Mouse (Mus musculus) testis, adult 2 months (tissue): ENCODE results near the gene Hexim2. TPM values are rescaled to one million over a fixed set of nuclear protein-coding genes. Genes with fewer than 3 reads are reported as not detected.

Experiments
- H3K27ac ChIP-seq: fragments of 200-500 bp; 2 replicates; pipeline ENCODE4 v1.5.1; 2012; ENCODE audit warnings: low read depth, low read length; ENCODE audit not compliant: control insufficient read depth, insufficient read depth
- H3K27me3 ChIP-seq: fragments of 200-500 bp; 2 replicates; pipeline ENCODE4 v1.6.1; 2012; ENCODE audit warnings: mild to moderate bottlenecking, low read length, moderate library complexity; ENCODE audit not compliant: control insufficient read depth, insufficient read depth
- H3K36me3 ChIP-seq: fragments of 200-500 bp; 2 replicates; pipeline ENCODE4 v1.6.1; 2012; ENCODE audit warnings: mild to moderate bottlenecking, low read length; ENCODE audit not compliant: control insufficient read depth, insufficient read depth
- H3K4me1 ChIP-seq: fragments of 200-500 bp; 2 replicates; pipeline ENCODE4 v1.6.1; 2012; ENCODE audit warnings: low read length; ENCODE audit not compliant: control insufficient read depth, insufficient read depth
- H3K4me3 ChIP-seq: fragments of 200-500 bp; 2 replicates; pipeline ENCODE4 v1.5.1; 2012; ENCODE audit warnings: low read depth, mild to moderate bottlenecking, low read length, moderate library complexity, mixed read lengths; ENCODE audit not compliant: control insufficient read depth
- CTCF ChIP-seq: fragments of 200-500 bp; IDR thresholded peaks from 2 replicates; pipeline ENCODE4 v1.5.1; 2012; ENCODE audit warnings: low read depth, mild to moderate bottlenecking, inconsistent platforms, low read length, moderate library complexity; ENCODE audit not compliant: control insufficient read depth, insufficient read depth, insufficient replicate concordance
- POLR2A ChIP-seq: fragments of 200-500 bp; IDR thresholded peaks from 2 replicates; pipeline ENCODE4 v1.6.1; 2012; ENCODE audit warnings: low read depth, mild to moderate bottlenecking, inconsistent platforms, low read length, moderate library complexity; ENCODE audit not compliant: control insufficient read depth
- polyA plus RNA-seq: library from polyadenylated mRNA; depleted of rRNA; stranded (reverse); fragments of >200 nt; gene quantifications from 2 replicates; pipeline ENCODE4 v1.2.3, GENCODE M21; 2012

The Hexim2 gene
- polyA plus RNA-seq, 1 experiment: 38.8 TPM

GRCm38 (mm10) chr11:103162132-103162531 lies 29.9 kb downstream of the Hexim2 start:
- Histone ChIP-seq H3K27ac (no peak overlapping the region), H3K4me3 (no peak overlapping the region), H3K4me1 (peaks cover 11% of the 10 kb centered on the region), H3K27me3 (no peaks in the 10 kb centered on the region), H3K36me3 (no peaks in the 10 kb centered on the region)
- TF ChIP-seq CTCF: peak; percentile 16; the same call in 1 of the 2 replicates
- no peak for TF ChIP-seq POLR2A

GRCm38 (mm10) chr11:103164391-103164790 lies 32.2 kb downstream of the Hexim2 start:
- Histone ChIP-seq H3K4me1 (peaks cover 6% of the 10 kb centered on the region), H3K27ac (no peak overlapping the region), H3K36me3 (no peaks in the 10 kb centered on the region), H3K27me3 (no peaks in the 10 kb centered on the region), H3K4me3 (peak overlapping the region; percentile 15; the same call in 1 of the 2 replicates)
- TF ChIP-seq CTCF (no peak), POLR2A (no peak)

- H3K4me1 ChIP-seq: peaks cover 7% of the 10 kb centered on the region; the same call in 1 of the 2 replicates
- no peak overlapping the region for H3K27ac ChIP-seq
- H3K36me3 ChIP-seq: no peaks in the 10 kb centered on the region
- no peak overlapping the region for H3K4me3 ChIP-seq
- H3K27me3 ChIP-seq: no peaks in the 10 kb centered on the region
- TF ChIP-seq CTCF (peak; percentile 87; the same call in 1 of the 2 replicates), POLR2A (no peak)
These were observed 36.6 kb downstream of the Hexim2 start for GRCm38 (mm10) chr11:103168690-103169390.

GRCm38 (mm10) chr11:103169664-103170063 lies 37.4 kb downstream of the Hexim2 start:
- TF ChIP-seq CTCF (no peak), POLR2A (no peak)
- H3K27me3 ChIP-seq: no peaks in the 10 kb centered on the region
- no peaks in the 10 kb centered on the region for H3K36me3 ChIP-seq

GRCm38 (mm10) chr11:103170111-103170493 lies 37.9 kb downstream of the Hexim2 start:
- Histone ChIP-seq H3K27me3 (no peaks in the 10 kb centered on the region), H3K4me3 (no peak overlapping the region)

More at GRCm38 (mm10) chr11:103169664-103170063, 37.4 kb downstream of the Hexim2 start:
- no peak overlapping the region for H3K27ac ChIP-seq
- H3K4me1 ChIP-seq: peaks cover 5% of the 10 kb centered on the region; the same call in 1 of the 2 replicates
- H3K4me3 ChIP-seq: no peak overlapping the region

GRCm38 (mm10) chr11:103170494-103171285 lies 38.5 kb downstream of the Hexim2 start, which contains the start of gene Fmnl1:
Gene Fmnl1, plus strand, starts transcription at chr11:103171107.
- TF ChIP-seq POLR2A (no peak), CTCF (no peak)
- Histone ChIP-seq H3K27me3 (no peaks in the 10 kb centered on the region), H3K36me3 (no peaks in the 10 kb centered on the region), H3K4me1 (peaks cover 5% of the 10 kb centered on the region; the same call in 1 of the 2 replicates), H3K27ac (no peak within 1 kb of the TSS), H3K4me3 (peak within 1 kb of the TSS; percentile 43)

More at GRCm38 (mm10) chr11:103170111-103170493, 37.9 kb downstream of the Hexim2 start:
- Histone ChIP-seq H3K4me1 (peaks cover 5% of the 10 kb centered on the region; the same call in 1 of the 2 replicates), H3K27ac (no peak overlapping the region), H3K36me3 (no peaks in the 10 kb centered on the region)
- TF ChIP-seq POLR2A (no peak), CTCF (no peak)

GRCm38 (mm10) chr11:103171286-103171620 lies 39.0 kb downstream of the Hexim2 start:
- Histone ChIP-seq H3K4me1 (peaks cover 5% of the 10 kb centered on the region; the same call in 1 of the 2 replicates), H3K4me3 (peak overlapping the region; percentile 32), H3K27me3 (no peaks in the 10 kb centered on the region), H3K27ac (no peak overlapping the region), H3K36me3 (no peaks in the 10 kb centered on the region)
- TF ChIP-seq POLR2A: no peak
- TF ChIP-seq CTCF: no peak
